Mouse (Mus musculus) midbrain, embryonic 14.5 days (tissue): ENCODE data around the gene Glt8d2. TPM values are rescaled to one million over a fixed set of nuclear protein-coding genes. Genes with fewer than 3 reads are reported as not detected.

ENCODE experiments used
- polyA plus RNA-seq: library from polyadenylated mRNA; unstranded; fragments of >200 nt; fragmentation: Nextera tagmentation; extraction: Ambion mirVana; gene quantifications from 2 replicates; pipeline ENCODE4 v1.2.1, GENCODE M21; 2014

Glt8d2 gene
- polyA plus RNA-seq, 1 experiment from 2014 or later, result 1.3 TPM

Other genes starting within 250 kb of the Glt8d2 start
- gene Gm1553, start 198.0 kb downstream of the Glt8d2 start, polyA plus RNA-seq, result not detected in 2 replicates
- 39.9 and 50.7 TPM in 2 replicates for gene 1190007I07Rik, start 67.4 kb downstream of the Glt8d2 start, polyA plus RNA-seq
- 140 and 204 TPM in 2 replicates for gene Tdg, start 60.8 kb downstream of the Glt8d2 start, polyA plus RNA-seq
- 40.6 and 42.6 TPM in 2 replicates for gene Hcfc2, start 5.5 kb upstream of the Glt8d2 start, polyA plus RNA-seq
- 52.1 and 55.9 TPM in 2 replicates for gene Nfyb, start 73.5 kb upstream of the Glt8d2 start, polyA plus RNA-seq
- gene Txnrd1, start 143.3 kb upstream of the Glt8d2 start, polyA plus RNA-seq, result 118 and 150 TPM in 2 replicates
- gene Eid3, start 176.0 kb upstream of the Glt8d2 start, polyA plus RNA-seq, result 0.50 and 0.59 TPM in 2 replicates